Mouse (Mus musculus) embryo, embryonic 11 days (tissue): Measurements from ENCODE around the gene Ifrd1.
"Not testable (repeated sequence)": the region's sequence is repeated elsewhere in the genome, so short reads cannot be mapped to it uniquely, and the experiment has no call there.

Source experiments
- DNase-seq: peaks from one replicate; pipeline ENCODE4 v3.0.0-alpha.2; 2015

Gene Ifrd1

DNA sequence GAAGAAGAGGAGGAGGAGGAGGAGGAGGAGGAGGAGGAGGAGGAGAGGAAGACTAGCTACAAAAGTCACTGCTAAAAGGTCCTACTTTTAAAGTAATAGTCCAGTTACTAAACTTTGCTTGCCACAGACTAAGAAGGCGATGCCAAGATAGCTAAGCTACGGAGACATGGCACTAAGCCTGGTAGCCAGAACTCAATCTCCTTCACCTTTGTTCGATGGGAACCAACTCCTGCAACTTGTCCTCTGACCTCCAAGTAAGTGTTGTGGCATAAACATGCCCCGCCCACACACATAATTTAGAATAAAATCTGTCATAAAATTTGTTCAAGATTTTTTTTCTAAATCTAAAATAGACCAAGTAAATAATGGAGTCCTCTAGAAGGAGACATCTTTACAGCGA is 50.3 kb downstream of the Ifrd1 start:
- no peak for DNase-seq

DNA sequence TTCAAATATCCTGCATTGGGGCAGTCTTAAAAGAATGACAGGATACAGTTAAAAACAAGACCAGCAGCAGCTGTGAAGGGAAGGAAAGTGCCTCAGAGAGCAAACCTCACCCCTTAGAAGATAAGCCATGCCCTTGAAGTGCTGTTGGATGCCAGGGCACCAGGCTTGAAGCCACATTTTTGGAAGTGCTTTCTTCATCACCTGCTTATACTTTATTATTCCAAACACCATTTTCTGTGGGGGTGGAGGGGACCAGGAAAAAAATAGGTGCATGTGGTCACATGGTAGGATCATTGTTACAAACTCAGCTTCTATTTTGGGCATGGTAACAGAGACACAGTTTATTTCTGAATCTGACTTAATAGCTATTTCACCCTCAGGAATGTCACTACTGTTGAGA is 50.8 kb downstream of the Ifrd1 start:
- DNase-seq: no peak

GRCm38 (mm10) chr12:40185474-40185873 is 62.8 kb downstream of the Ifrd1 start:
- DNase-seq: no peak

DNA sequence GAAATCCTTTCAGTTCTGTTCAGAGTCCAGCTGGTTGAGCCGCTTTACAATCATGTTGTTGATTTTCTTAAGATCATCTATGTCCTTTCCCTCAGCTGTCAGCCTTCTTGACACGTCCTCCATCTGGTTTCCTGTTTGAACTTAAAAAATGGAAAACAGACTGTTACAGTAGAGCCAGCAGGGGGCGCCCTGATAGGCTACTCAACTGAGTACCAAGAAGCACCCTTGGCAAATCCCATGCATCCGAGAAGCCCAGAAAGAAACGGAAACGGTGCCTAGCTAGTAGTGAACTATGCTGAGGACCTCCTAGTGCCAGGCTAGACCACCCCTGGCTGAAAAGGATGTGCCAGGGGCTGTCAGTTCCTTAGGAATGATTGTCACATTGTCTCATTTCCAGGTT is 71.2 kb downstream of the Ifrd1 start:
- DNase-seq: peak; percentile 30

GRCm38 (mm10) chr12:40176158-40176557 is 72.1 kb downstream of the Ifrd1 start:
- DNase-seq: no peak

DNA sequence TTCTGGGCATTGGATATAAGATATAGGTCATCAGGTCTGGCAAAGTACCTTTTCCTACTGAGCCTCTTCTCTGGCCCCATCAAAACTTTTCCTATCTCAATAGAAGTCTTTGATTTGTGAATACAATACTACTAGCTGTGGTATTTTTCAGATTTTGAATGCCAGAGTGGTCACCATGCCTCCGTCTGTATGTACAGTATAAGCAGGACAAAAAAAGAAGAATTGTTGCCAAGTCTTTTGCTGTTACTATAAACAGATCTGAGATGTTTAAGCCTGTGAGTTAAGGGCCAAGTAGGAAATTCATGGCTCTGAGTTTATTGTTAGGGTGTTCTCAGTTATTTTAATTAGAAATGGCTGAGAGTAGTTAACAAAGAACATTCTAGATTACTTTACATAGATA is 73.1 kb downstream of the Ifrd1 start:
- not testable (repeated sequence) for DNase-seq

GRCm38 (mm10) chr12:40171637-40172036 is 76.7 kb downstream of the Ifrd1 start:
- no peak for DNase-seq

DNA sequence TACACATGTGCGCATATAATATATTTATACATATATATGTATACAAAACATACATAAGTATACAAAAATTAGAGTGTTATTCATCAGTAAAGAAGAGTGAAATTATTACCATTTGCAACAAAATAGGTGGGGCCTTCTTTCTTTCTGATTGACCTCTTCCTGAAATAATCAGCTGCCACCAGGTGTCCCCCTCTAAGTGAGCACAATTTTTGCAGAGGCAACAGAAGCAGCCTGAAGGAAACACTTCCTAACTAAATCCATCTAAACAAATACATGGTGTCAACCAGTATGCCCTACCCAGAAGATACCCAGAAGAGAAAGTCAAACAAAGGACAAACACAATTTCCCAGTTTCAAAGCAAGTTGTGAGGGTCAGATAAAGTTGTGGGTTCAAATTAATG is 78.6 kb downstream of the Ifrd1 start:
- DNase-seq: no peak

DNA sequence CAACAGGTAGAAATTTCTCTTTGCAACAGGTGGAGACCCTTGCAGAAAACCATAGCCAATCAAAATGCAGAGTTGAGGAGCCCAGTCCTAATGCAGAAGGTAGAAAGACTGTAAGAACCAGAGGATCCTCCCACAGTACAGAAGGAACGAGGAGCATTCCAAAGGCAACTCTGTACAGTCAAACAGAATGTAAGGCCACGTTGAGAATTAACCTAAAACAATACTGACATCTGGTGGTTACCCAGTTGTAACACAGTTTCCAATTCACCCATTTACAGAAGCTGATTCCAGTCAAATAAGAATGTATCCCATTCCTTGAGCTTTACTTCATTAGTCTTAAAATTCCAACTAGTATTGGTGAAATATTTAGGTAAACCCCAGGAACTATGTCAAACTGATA is 83.7 kb downstream of the Ifrd1 start:
- DNase-seq: peak; percentile 64

DNA sequence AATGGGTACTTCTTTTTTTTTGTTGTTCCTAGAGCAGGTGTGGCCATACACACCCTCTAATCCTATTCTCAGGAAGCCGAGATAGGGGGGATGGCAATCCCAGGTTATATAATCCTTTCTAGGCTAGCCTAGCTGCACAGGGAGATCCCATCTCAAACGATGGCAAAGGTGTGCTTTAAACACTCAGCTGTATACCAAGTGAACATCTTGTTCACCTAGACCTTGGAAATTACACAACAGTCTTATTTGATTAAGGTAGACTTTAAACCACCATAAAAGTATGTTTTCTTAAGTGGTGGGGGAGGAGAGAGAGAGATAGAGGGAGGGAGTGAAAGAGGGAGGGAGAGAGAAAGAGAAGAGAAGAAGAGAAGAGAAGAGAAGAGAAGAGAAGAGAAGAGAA is 87.5 kb downstream of the Ifrd1 start:
- no peak for DNase-seq

DNA sequence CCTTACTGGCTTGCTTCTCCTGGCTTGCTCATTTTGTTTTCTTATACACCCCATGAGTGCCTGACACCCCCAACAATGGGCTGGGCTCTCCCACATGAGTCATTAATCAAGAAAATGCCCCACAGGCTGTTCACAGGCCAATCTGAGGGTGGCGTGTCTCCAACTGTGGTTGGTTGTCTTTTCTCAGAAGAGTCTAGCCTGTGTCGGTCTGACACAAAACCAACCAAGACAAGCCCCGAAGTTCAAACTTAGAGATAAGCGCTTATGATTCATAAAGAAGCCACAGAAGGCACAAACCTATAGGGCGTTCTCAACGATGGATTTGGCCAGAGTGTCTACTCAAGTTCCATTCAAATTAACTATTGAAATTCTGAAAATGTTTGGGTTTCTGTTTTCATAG is 94.1 kb downstream of the Ifrd1 start:
- DNase-seq: no peak

- no peak for DNase-seq
These were observed 95.8 kb downstream of the Ifrd1 start for GRCm38 (mm10) chr12:40152353-40153069.
